Mouse (Mus musculus): ENCODE data around the gene Lclat1. TPM values are rescaled to one million over a fixed set of nuclear protein-coding genes. Genes with fewer than 3 reads are reported as not detected.

Lclat1 gene
- polyA plus RNA-seq, 1 experiment from 2014 or later, result 22.5 TPM

- ChIA-PET CTCF (no interaction called here), POLR2A (no interaction called here)
- ATAC-seq (no peak), DNase-seq (ENCODE audit: low read depth, low spot score) (no peak)
- TF ChIP-seq CTCF (IDR thresholded peaks at IDR 0.05), result no peak
- no peaks in the 10 kb centered on the region for H3K27me3 ChIP-seq
- in situ Hi-C loops (cut with MboI; ENCODE audit: low pct_unique_long_range_greater_than_20kb), result no loop called here
These were observed 109.5 kb downstream of the Lclat1 start for GRCm38 (mm10) chr17:73217274-73217673.

- ChIA-PET POLR2A (no interaction called here), CTCF (no interaction called here)
- H3K27me3 ChIP-seq, result no peaks in the 10 kb centered on the region
- in situ Hi-C loops (cut with MboI; ENCODE audit: low pct_unique_long_range_greater_than_20kb), result no loop called here
- no peak for ATAC-seq
- no peak for TF ChIP-seq CTCF (IDR thresholded peaks at IDR 0.05)
- DNase-seq (ENCODE audit: low read depth, low spot score), result no peak
These were observed 113.0 kb downstream of the Lclat1 start for GRCm38 (mm10) chr17:73220746-73221145.

GRCm38 (mm10) chr17:73222077-73222476 lies 114.3 kb downstream of the Lclat1 start:
- no peak for TF ChIP-seq CTCF (IDR thresholded peaks at IDR 0.05)
- ChIA-PET POLR2A (no interaction called here), CTCF (no interaction called here)
- ATAC-seq, result no peak
- DNase-seq (ENCODE audit: low read depth, low spot score), result no peak
- H3K27me3 ChIP-seq, result no peaks in the 10 kb centered on the region
- in situ Hi-C loops (cut with MboI; ENCODE audit: low pct_unique_long_range_greater_than_20kb), result no loop called here

GRCm38 (mm10) chr17:73225442-73225841 lies 117.7 kb downstream of the Lclat1 start:
- ChIA-PET POLR2A (no interaction called here), CTCF (interaction anchor here (1.7 kb wide), 1 partner anchor 15 kb away, joined by 4 read pairs; no protein-coding TSS in a partner anchor)
- H3K27me3 ChIP-seq, result no peaks in the 10 kb centered on the region
- in situ Hi-C loops (cut with MboI; ENCODE audit: low pct_unique_long_range_greater_than_20kb), result no loop called here
- ATAC-seq, result no peak
- no peak for DNase-seq (ENCODE audit: low read depth, low spot score)
- no peak for TF ChIP-seq CTCF (IDR thresholded peaks at IDR 0.05)

GRCm38 (mm10) chr17:73225996-73226395 lies 118.2 kb downstream of the Lclat1 start:
- no peak for DNase-seq (ENCODE audit: low read depth, low spot score)
- CTCF ChIA-PET, result no interaction called here

GRCm38 (mm10) chr17:73226595-73226994 lies 118.8 kb downstream of the Lclat1 start:
- CTCF ChIA-PET, result no interaction called here
- in situ Hi-C loops (cut with MboI; ENCODE audit: low pct_unique_long_range_greater_than_20kb), result no loop called here
- H3K27me3 ChIP-seq, result no peaks in the 10 kb centered on the region
- ATAC-seq, result no peak
- POLR2A ChIA-PET, result no interaction called here
- no peak for TF ChIP-seq CTCF (IDR thresholded peaks at IDR 0.05)
- DNase-seq (ENCODE audit: low read depth, low spot score), result no peak

More at GRCm38 (mm10) chr17:73225996-73226395, 118.2 kb downstream of the Lclat1 start:
- TF ChIP-seq CTCF (IDR thresholded peaks at IDR 0.05), result no peak
- no peak for ATAC-seq
- in situ Hi-C loops (cut with MboI; ENCODE audit: low pct_unique_long_range_greater_than_20kb), result no loop called here
- H3K27me3 ChIP-seq, result no peaks in the 10 kb centered on the region
- POLR2A ChIA-PET, result no interaction called here

GRCm38 (mm10) chr17:73227361-73227760 lies 119.6 kb downstream of the Lclat1 start:
- ChIA-PET CTCF (interaction anchor here (1.8 kb wide), 1 partner anchor 11 kb away, joined by 6 read pairs; no protein-coding TSS in a partner anchor), POLR2A (no interaction called here)
- in situ Hi-C loops (cut with MboI; ENCODE audit: low pct_unique_long_range_greater_than_20kb), result no loop called here
- ATAC-seq, result no peak
- DNase-seq (ENCODE audit: low read depth, low spot score), result no peak
- no peaks in the 10 kb centered on the region for H3K27me3 ChIP-seq
- no peak for TF ChIP-seq CTCF (IDR thresholded peaks at IDR 0.05)

GRCm38 (mm10) chr17:73229445-73230155 lies 121.8 kb downstream of the Lclat1 start:
- POLR2A ChIA-PET, result no interaction called here
- ATAC-seq, result no peak
- no peak for TF ChIP-seq CTCF (IDR thresholded peaks at IDR 0.05)
- CTCF ChIA-PET, result interaction anchor here (1.6 kb wide), 1 partner anchor 11 kb away, joined by 5 read pairs; no protein-coding TSS in a partner anchor
- DNase-seq (ENCODE audit: low read depth, low spot score), result no peak
- H3K27me3 ChIP-seq, result no peaks in the 10 kb centered on the region
- in situ Hi-C loops (cut with MboI; ENCODE audit: low pct_unique_long_range_greater_than_20kb), result no loop called here

GRCm38 (mm10) chr17:73230340-73230989 lies 122.7 kb downstream of the Lclat1 start:
- ATAC-seq (no peak), DNase-seq (ENCODE audit: low read depth, low spot score) (no peak)
- TF ChIP-seq CTCF (IDR thresholded peaks at IDR 0.05), result no peak
- no peaks in the 10 kb centered on the region for H3K27me3 ChIP-seq
- in situ Hi-C loops (cut with MboI; ENCODE audit: low pct_unique_long_range_greater_than_20kb), result no loop called here
- POLR2A ChIA-PET, result no interaction called here
- CTCF ChIA-PET, result interaction anchor here (0.7 to 1.6 kb wide), 3 partner anchors 9 to 14 kb away, joined by 3 to 5 read pairs (median 3); no protein-coding TSS in a partner anchor

GRCm38 (mm10) chr17:73231337-73231736 lies 123.6 kb downstream of the Lclat1 start:
- ChIA-PET POLR2A (no interaction called here), CTCF (interaction anchor here (0.7 to 1.3 kb wide), 2 partner anchors 8 to 14 kb away, joined by 3 read pairs; no protein-coding TSS in a partner anchor)
- in situ Hi-C loops (cut with MboI; ENCODE audit: low pct_unique_long_range_greater_than_20kb), result no loop called here
- H3K27me3 ChIP-seq, result no peaks in the 10 kb centered on the region
- DNase-seq (ENCODE audit: low read depth, low spot score), result no peak
- no peak for ATAC-seq
- TF ChIP-seq CTCF (IDR thresholded peaks at IDR 0.05), result no peak

GRCm38 (mm10) chr17:73232593-73232992 lies 124.8 kb downstream of the Lclat1 start:
- no peak for ATAC-seq
- in situ Hi-C loops (cut with MboI; ENCODE audit: low pct_unique_long_range_greater_than_20kb), result no loop called here
- CTCF ChIA-PET, result no interaction called here
- TF ChIP-seq CTCF (IDR thresholded peaks at IDR 0.05), result no peak
- no peak for DNase-seq (ENCODE audit: low read depth, low spot score)
- H3K27me3 ChIP-seq, result no peaks in the 10 kb centered on the region
- POLR2A ChIA-PET, result no interaction called here

Data from Patski (cell line).